Mouse (Mus musculus): ENCODE measurements around the gene Rlf. TPM values are rescaled to one million over a fixed set of nuclear protein-coding genes. Genes with fewer than 3 reads are reported as not detected.

Gene Rlf
- polyA plus RNA-seq, 1 experiment = 13.2 TPM

- peaks cover 21% of the 10 kb centered on the region for H3K4me1 ChIP-seq (ENCODE audit: control insufficient read depth, insufficient read depth, low read length)
- no peak for TF ChIP-seq CTCF (IDR thresholded peaks at IDR 0.05; ENCODE audit: low read depth, low read length)
- TF ChIP-seq POLR2A (IDR thresholded peaks at IDR 0.05; ENCODE audit: borderline replicate concordance, low read depth, low read length) = no peak
- H3K4me3 ChIP-seq (ENCODE audit: insufficient read depth, low read length) = no peak overlapping the region
- H3K27ac ChIP-seq (ENCODE audit: insufficient read depth, low read depth, low read length) = no peak overlapping the region
Measured at GRCm38 (mm10) chr4:121216216-121216615, 1.3 kb upstream of the Rlf start.

- Histone ChIP-seq H3K27ac (ENCODE audit: insufficient read depth, low read depth, low read length) (no peak overlapping the region), H3K4me3 (ENCODE audit: insufficient read depth, low read length) (peak overlapping the region; percentile 99), H3K4me1 (ENCODE audit: control insufficient read depth, insufficient read depth, low read length) (peaks cover 21% of the 10 kb centered on the region)
- TF ChIP-seq POLR2A (IDR thresholded peaks at IDR 0.05; ENCODE audit: borderline replicate concordance, low read depth, low read length) (no peak), CTCF (IDR thresholded peaks at IDR 0.05; ENCODE audit: low read depth, low read length) (no peak)
Measured at GRCm38 (mm10) chr4:121215489-121215888, 605 bp upstream of the Rlf start.

GRCm38 (mm10) chr4:121213936-121214792, 720 bp downstream of the Rlf start:
- Histone ChIP-seq H3K4me3 (ENCODE audit: insufficient read depth, low read length) (peak overlapping the region; percentile 99), H3K27ac (ENCODE audit: insufficient read depth, low read depth, low read length) (peak overlapping the region; percentile 65), H3K4me1 (ENCODE audit: control insufficient read depth, insufficient read depth, low read length) (peaks cover 21% of the 10 kb centered on the region)
- TF ChIP-seq CTCF (IDR thresholded peaks at IDR 0.05; ENCODE audit: low read depth, low read length) = no peak
- TF ChIP-seq POLR2A (IDR thresholded peaks at IDR 0.05; ENCODE audit: borderline replicate concordance, low read depth, low read length) = no peak

- Histone ChIP-seq H3K4me3 (ENCODE audit: insufficient read depth, low read length) (no peak overlapping the region), H3K27ac (ENCODE audit: insufficient read depth, low read depth, low read length) (no peak overlapping the region)
Measured at GRCm38 (mm10) chr4:121208911-121209310, 6.0 kb downstream of the Rlf start.

GRCm38 (mm10) chr4:121197856-121198255, 17.0 kb downstream of the Rlf start:
- H3K4me3 ChIP-seq (ENCODE audit: insufficient read depth, low read length) = no peak overlapping the region
- H3K27ac ChIP-seq (ENCODE audit: insufficient read depth, low read depth, low read length) = no peak overlapping the region
- TF ChIP-seq CTCF (IDR thresholded peaks at IDR 0.05; ENCODE audit: low read depth, low read length) (no peak), POLR2A (IDR thresholded peaks at IDR 0.05; ENCODE audit: borderline replicate concordance, low read depth, low read length) (no peak)
- peaks cover 33% of the 10 kb centered on the region for H3K4me1 ChIP-seq (ENCODE audit: control insufficient read depth, insufficient read depth, low read length)

More at GRCm38 (mm10) chr4:121208911-121209310, 6.0 kb downstream of the Rlf start:
- no peak for TF ChIP-seq POLR2A (IDR thresholded peaks at IDR 0.05; ENCODE audit: borderline replicate concordance, low read depth, low read length)
- no peak for TF ChIP-seq CTCF (IDR thresholded peaks at IDR 0.05; ENCODE audit: low read depth, low read length)
- H3K4me1 ChIP-seq (ENCODE audit: control insufficient read depth, insufficient read depth, low read length) = peaks cover 21% of the 10 kb centered on the region

- Histone ChIP-seq H3K27ac (ENCODE audit: insufficient read depth, low read depth, low read length) (no peak overlapping the region), H3K4me1 (ENCODE audit: control insufficient read depth, insufficient read depth, low read length) (peaks cover 33% of the 10 kb centered on the region), H3K4me3 (ENCODE audit: insufficient read depth, low read length) (no peak overlapping the region)
- TF ChIP-seq POLR2A (IDR thresholded peaks at IDR 0.05; ENCODE audit: borderline replicate concordance, low read depth, low read length) = no peak
- no peak for TF ChIP-seq CTCF (IDR thresholded peaks at IDR 0.05; ENCODE audit: low read depth, low read length)
Measured at GRCm38 (mm10) chr4:121196995-121197394, 17.9 kb downstream of the Rlf start.

GRCm38 (mm10) chr4:121196205-121196604, 18.7 kb downstream of the Rlf start:
- no peak for TF ChIP-seq POLR2A (IDR thresholded peaks at IDR 0.05; ENCODE audit: borderline replicate concordance, low read depth, low read length)
- no peak for TF ChIP-seq CTCF (IDR thresholded peaks at IDR 0.05; ENCODE audit: low read depth, low read length)
- Histone ChIP-seq H3K4me3 (ENCODE audit: insufficient read depth, low read length) (no peak overlapping the region), H3K27ac (ENCODE audit: insufficient read depth, low read depth, low read length) (no peak overlapping the region), H3K4me1 (ENCODE audit: control insufficient read depth, insufficient read depth, low read length) (peaks cover 26% of the 10 kb centered on the region)

GRCm38 (mm10) chr4:121194736-121195135, 20.1 kb downstream of the Rlf start:
- no peak for TF ChIP-seq CTCF (IDR thresholded peaks at IDR 0.05; ENCODE audit: low read depth, low read length)
- TF ChIP-seq POLR2A (IDR thresholded peaks at IDR 0.05; ENCODE audit: borderline replicate concordance, low read depth, low read length) = no peak
- no peak overlapping the region for H3K4me3 ChIP-seq (ENCODE audit: insufficient read depth, low read length)
- H3K27ac ChIP-seq (ENCODE audit: insufficient read depth, low read depth, low read length) = no peak overlapping the region
- H3K4me1 ChIP-seq (ENCODE audit: control insufficient read depth, insufficient read depth, low read length) = peaks cover 21% of the 10 kb centered on the region

GRCm38 (mm10) chr4:121192306-121192705, 22.6 kb downstream of the Rlf start:
- no peak for TF ChIP-seq CTCF (IDR thresholded peaks at IDR 0.05; ENCODE audit: low read depth, low read length)
- no peak for TF ChIP-seq POLR2A (IDR thresholded peaks at IDR 0.05; ENCODE audit: borderline replicate concordance, low read depth, low read length)
- no peak overlapping the region for H3K27ac ChIP-seq (ENCODE audit: insufficient read depth, low read depth, low read length)
- H3K4me3 ChIP-seq (ENCODE audit: insufficient read depth, low read length) = no peak overlapping the region
- H3K4me1 ChIP-seq (ENCODE audit: control insufficient read depth, insufficient read depth, low read length) = peaks cover 11% of the 10 kb centered on the region

GRCm38 (mm10) chr4:121189341-121189740, 25.5 kb downstream of the Rlf start:
- TF ChIP-seq CTCF (IDR thresholded peaks at IDR 0.05; ENCODE audit: low read depth, low read length) (no peak), POLR2A (IDR thresholded peaks at IDR 0.05; ENCODE audit: borderline replicate concordance, low read depth, low read length) (no peak)
- Histone ChIP-seq H3K4me3 (ENCODE audit: insufficient read depth, low read length) (no peak overlapping the region), H3K4me1 (ENCODE audit: control insufficient read depth, insufficient read depth, low read length) (no peaks in the 10 kb centered on the region), H3K27ac (ENCODE audit: insufficient read depth, low read depth, low read length) (no peak overlapping the region)

Data from bone marrow macrophage, adult 2 months (primary cell).